Mouse (Mus musculus): ENCODE measurements around the gene Dmpk.

The Dmpk gene

DNA sequence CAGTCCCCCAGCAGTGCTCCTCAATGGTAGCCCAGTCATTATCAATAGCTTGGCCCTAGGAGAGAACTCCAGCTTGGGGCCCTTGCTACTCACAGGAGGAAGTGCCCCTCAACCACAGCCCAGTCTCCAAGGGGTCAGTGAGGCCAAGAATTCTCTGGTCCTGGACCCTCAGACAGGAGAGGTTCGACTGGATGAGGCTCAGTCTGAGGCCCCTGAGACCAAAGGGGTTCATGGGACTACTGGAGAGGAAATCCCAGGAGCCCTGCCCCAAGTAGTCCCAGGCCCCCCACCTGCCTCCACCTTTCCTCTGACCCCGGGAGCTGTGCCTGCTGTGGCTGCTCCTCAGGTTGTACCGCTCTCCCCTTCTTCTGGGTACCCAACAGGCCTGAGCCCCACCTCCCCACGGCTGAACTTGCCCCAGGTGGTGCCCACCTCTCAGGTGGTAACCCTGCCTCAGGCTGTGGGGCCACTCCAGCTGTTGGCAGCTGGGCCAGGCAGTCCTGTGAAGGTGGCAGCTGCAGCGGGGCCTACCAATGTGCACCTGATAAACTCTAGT is 12.8 kb downstream of the Dmpk start:
- DNase-seq (ENCODE audit: low spot score), result no peak

DNA sequence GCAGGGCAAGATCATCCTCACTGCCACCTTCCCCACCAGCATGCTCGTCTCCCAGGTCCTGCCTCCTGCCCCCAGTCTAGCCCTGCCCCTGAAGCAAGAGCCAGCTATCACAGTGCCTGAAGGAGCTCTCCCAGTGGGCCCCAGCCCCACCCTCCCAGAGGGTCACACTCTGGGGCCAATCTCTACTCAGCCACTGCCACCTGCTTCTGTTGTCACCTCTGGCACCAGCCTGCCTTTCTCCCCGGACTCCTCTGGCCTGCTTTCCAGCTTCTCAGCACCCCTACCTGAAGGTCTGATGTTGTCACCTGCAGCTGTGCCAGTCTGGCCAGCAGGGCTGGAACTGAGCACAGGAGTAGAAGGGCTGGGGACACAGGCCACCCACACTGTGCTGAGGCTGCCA is 13.6 kb downstream of the Dmpk start:
- DNase-seq (ENCODE audit: low spot score), result no peak

DNA sequence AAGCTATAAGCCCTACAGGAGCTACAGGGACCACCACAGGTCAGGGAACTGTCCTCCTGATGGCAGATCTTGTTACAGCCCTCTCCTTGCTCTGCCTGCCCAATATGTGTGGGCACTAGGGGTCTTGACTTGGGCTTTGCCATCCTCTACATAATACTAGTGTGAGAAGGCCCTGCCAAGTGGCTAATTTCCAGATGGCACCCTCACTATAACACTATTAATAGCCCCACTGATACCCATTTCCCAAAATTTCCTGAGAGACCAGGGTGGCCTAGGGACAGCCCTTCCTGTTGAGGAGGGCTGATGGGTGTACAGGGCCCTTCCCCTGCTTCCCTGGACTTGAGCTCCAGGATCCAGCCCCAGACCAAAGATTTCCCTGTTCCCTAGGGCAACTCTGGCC is 14.2 kb downstream of the Dmpk start:
- DNase-seq (ENCODE audit: low spot score), result no peak

DNA sequence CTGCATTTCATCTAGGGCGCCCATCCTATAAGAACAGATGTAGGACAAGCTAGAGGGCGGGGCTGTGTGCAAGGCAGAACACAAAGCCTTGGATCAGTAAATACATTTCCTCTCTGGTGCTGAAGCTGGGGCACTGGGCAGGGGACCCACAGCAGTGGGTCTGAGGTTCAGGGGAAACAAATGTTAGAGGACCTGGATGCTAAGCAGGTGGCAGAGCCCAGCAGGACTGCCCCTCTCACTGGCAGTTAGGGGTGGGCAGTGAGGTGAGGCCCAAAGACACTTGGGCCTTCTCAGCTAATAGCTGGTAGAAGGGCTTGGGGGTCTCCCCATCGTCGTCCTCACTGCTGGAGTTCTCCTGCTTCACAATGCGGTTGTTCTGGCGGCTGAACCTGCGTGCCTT is 15.2 kb downstream of the Dmpk start:
- DNase-seq (ENCODE audit: low spot score), result no peak

DNA sequence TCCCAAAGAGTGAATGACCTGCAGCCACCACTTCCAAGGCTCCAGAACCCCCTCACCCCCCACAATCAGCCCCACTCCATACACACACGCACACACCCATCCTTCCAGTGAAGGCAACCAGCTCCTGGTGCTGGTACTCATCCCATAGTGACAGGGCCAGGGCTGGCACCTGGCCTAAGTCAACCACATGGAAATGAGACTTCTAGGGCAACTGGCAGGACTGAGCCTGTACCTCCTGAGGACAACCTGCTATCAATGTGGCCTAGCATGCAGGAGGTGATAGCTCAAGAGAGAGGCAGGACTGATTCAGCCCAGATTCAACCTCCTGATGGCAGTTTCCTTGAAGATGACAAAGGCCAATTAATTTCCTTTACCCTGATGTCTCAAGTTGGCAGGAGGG is 16.6 kb downstream of the Dmpk start:
- no peak for DNase-seq (ENCODE audit: low spot score)

DNA sequence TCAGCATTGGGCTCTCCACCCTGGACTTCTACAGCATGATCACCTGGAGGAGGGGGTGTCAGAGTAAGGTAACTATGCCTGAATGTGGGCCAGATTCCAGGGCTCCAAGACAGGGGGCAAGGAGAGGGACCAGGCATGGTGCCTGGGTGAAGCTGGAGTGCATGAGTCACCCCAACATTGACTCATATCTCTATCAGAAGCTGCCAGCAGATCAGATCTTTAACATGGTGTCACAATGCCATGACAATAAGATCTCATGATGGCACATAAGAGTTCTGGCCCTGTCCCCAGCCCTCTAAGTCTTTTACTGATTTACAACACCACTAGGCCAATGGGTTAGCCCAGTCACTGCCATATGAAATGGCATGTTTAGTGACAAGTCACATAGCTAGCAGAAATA is 20.1 kb downstream of the Dmpk start:
- DNase-seq (ENCODE audit: low spot score), result no peak

DNA sequence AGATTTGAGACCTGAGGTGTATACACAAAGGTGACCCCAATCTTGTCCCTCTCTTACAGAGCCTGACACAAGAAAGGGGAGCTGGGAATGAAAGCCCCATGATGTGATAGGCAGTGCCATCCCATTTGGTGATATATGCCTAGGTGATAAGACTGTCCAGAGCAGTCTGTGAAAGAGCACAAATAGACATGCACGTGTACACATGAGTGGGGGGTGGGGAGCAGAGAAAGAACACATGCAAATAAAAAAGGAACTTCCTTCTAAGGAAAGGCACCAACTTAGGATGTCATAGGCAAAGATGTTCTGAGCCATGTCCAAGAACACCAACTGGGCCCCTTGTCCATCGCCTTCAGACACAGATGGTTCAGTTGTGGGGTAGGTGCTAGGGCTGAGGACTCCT is 20.8 kb downstream of the Dmpk start:
- DNase-seq (ENCODE audit: low spot score), result no peak

DNA sequence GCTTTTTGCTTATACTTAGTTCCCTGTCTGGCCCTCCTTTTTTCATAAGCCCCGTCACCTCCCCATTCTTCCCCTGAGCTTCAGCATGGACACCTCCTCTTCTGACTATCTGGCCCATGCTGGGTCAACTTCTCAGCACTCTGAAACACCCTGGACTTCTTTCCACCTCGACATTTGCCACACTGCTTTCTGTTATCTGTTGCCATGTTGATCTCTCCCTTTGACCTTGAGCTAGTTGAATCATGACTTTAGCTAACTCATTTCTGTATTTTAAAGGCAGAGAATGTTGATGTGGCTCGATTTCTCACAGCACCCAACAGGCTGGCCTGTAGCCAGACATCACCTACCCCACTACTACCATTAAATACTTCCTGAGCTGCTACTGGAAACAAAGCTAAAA is 23.8 kb downstream of the Dmpk start:
- DNase-seq (ENCODE audit: low spot score), result no peak

DNA sequence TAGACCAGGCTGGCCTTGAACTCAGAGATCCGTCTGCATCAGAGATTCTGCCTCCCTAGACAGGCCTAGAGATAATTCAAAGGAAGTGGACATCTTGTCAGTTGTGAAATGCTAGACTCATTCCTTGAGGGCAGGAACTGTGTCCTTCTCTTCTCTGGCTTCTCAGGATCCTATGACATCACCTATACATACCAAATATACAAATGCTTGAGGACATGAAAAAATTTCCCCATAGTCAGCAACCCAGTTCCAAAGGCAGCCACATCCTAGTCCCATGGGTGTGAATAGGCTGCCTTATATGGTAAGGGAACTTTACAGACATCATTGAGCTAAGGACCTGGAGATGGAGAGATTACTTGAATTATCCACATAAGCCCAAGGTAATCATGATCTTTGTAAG is 25.9 kb downstream of the Dmpk start:
- DNase-seq (ENCODE audit: low spot score), result no peak

DNA sequence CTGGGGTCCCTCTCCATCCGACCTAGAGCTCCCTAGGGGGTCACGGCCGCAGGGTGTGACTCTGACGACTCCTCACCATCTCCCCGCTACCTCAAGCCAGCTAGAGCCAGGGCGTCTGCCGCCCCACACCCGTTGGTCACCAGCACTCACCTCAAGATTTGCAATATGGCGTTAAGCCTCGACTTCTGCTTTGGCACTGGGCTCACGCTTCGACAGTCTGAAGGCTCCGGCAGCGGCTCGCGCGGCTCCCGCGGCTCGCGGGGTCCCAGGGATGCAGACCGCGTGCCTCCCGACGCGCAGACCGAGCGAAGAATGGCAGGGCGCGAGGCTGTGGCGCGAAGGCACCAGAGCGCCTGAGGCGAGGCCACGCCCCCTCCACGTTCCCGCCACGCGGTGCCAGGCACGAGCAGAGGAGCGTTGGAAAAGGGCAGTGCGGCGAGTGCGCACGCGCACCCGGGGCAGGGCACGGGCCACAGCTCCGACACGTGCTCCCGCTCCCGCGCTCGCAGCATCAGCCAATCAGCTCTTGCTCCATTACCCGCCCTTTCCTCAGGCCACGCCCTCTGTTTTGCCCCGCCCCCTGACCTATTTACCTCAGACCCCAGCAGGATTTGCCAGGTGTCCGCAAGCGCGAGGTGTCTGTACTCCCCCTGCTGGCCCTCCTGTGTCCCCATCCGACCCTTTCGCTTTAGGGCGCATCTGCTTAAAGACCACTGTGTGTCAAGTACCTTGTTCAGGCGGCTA is 34.6 kb downstream of the Dmpk start, which contains the start of gene Gm4969:
Gm4969 (minus strand) TSS at position 341 of the 744 bp plus-strand sequence.
- no peak for DNase-seq (ENCODE audit: low spot score)

DNA sequence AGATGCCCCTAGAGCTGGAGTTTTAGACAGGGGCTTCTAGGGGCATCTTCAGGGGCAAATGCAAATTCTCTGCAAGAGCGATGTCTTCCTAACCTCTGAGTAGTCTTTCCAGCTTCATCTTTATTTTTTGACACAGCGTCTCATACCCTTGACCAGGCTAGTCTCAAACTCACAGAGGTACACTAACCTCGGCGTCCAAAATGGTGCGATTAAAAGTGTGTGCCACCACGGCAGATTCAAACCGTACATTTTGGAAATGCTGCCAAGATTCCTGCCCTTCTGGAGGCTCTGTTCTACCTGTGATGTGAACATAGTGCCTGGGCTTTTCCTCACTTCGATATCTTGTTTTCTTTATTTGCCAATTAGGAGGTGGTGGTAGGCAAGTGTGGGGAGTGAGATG is 35.4 kb downstream of the Dmpk start:
- no peak for DNase-seq (ENCODE audit: low spot score)

DNA sequence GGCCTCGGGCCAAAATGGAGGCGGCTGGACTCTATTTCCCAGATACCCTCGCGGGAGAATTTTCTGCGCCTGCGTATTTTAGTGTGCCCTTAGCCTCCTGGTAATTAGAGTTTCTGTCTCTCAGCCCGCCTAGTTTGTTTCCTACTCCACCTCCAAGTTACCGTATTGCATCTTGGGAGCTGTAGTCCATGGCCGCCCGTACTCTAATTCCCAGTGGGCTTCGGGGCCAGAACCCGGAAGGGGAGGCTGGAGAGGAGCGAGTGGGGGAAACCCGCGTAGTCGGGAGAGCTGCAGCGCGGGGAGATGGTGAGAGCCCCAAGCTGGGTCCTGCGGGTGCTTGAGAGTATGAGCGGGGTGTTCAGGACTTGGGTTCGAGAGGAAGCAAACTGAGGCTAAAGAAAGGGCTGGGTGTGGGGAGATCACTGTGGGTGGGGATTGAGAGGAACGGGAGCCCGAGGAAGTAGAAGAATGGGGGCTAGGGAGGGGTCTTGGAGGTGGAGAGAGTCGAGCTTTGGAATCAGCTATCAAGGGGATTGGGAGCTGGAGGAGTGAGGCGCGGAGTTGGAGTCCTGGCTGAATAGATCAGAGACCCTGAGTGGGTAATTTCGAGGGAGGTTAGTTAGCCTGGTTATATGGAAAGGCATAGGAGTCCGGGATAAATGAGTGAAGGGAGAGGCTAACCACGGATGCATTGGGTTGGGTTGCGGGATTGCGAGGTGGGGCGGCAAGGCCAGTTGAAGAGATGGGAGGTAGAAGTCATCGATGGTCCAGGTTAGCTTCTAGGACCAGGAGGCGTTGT is 36.2 kb downstream of the Dmpk start, which contains the start of gene Fbxo46:
Fbxo46 (plus strand) TSS at position 229 of the 799 bp plus-strand sequence.
- peak; percentile 97 for DNase-seq (ENCODE audit: low spot score)

DNA sequence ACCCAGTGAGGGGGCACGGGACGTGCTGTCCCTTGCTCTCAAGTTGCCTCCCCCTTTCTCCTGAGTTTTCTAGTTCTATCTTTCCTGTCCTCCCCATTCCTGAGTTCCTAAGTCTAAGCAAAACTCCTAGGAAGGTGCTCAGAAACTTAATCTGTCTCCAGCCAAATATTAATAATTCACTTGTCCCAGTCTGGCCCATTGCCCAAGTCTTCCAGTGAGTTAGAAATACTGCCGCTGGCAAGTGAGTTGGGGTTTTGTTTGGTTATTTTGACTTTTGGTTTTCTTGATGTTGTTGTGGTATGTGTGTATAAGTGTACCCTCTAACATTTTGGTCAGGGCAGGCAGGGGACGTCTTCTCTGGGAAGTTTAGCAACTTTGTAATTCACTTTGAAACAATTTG is 38.0 kb downstream of the Dmpk start:
- DNase-seq (ENCODE audit: low spot score), result no peak

DNA sequence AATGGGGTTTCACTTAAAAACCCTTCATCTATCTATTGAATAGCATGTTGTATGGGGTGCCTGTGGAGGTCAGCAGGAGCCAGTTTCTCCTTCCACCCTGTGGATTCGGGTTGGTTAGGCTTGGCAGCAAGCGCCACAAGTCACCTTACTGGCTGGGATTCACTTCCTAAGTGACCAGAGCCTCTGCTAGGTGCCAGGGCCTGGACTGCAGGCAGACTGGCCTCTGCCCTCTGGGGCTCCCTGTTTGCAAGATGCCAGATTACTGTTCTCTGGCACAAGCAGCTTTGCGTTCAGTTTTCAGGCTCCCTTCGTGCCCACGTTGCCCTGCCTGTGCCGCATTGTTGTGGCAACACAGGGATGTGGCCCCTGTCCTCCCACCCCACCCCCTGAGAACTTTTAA is 41.1 kb downstream of the Dmpk start:
- DNase-seq (ENCODE audit: low spot score), result no peak

DNA sequence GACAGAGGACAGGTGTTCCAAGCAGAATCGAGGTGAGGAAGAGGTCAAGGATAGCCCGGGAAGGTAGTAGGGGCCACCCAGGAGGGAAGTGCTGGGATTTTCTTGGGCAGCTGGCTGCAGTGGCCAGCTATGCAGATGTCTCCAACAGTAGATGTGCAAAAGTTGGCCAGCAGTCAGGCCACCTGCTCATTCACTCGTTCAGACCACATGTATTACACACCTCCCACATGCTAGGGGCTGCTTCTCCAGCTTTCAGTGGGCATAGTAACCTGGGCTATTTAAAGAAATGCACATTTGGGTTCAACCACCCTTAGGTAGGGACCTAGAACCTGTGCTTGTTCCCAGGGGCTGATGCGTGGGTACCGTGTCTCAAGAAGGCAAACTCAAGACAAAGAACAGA is 44.1 kb downstream of the Dmpk start:
- DNase-seq (ENCODE audit: low spot score), result no peak

DNA sequence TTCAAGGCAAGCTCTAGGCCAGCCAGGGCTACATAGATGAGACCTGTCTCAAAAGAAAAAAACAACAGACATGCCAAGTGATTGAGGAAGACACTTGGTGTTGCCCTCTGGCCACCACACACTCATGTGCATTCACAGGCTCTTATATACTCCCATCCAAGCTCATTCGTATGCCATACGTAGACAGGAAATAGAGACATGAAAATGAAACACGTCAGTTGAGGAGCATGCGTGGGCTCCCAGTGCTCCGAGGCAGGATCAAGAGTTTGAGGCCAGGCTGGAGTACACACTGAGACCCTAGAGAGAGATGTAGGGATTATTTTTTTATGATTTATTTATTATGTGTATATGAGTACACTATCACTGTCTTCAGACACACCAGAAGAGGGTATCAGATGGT is 45.7 kb downstream of the Dmpk start:
- DNase-seq (ENCODE audit: low spot score), result no peak

DNA sequence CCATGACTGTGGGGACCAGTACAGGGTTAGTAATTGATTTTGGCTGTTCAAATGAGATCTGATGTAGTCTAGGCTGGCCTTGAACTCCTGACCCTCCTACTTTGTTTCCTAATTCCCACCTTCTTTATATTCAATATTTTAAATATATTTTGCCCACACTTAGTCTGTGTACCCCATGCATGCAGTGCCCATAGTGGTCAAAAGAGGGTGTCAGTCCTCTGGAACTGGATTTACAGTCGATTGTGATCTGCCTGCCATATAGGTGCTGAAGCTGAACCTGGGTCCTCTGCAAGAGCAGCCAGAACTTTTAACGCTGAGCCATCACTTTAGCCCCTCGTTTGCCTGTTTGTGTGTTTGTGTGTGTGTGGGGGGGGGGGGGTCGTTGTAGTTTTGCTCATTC is 47.0 kb downstream of the Dmpk start:
- no peak for DNase-seq (ENCODE audit: low spot score)

DNA sequence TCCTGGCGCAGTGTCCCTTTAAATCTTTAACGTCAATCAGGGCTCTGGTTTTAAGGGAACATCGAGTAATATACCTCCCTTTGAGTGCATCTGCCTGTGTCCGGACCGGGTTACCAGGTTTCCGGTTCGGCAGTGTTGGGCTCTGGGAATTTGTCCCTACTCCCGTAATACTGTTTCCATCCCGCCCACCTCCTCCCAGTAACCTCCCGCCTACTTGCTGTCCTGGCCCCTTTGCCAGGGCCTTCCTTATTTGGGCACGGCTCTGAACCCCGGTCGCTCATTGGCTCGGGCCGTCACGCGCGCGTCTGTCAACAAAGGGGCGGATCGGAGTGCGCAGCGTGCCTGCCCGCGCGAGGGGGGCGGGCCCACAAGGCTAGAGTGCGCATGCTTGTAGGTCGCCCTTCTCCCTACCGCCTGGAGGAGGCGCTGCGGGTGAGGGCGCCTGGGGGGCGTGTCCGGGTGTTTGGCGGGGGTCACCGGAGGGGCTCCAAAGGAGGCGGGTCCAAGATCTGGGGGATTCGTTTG is 47.7 kb downstream of the Dmpk start:
- peak; percentile 96 for DNase-seq (ENCODE audit: low spot score)

DNA sequence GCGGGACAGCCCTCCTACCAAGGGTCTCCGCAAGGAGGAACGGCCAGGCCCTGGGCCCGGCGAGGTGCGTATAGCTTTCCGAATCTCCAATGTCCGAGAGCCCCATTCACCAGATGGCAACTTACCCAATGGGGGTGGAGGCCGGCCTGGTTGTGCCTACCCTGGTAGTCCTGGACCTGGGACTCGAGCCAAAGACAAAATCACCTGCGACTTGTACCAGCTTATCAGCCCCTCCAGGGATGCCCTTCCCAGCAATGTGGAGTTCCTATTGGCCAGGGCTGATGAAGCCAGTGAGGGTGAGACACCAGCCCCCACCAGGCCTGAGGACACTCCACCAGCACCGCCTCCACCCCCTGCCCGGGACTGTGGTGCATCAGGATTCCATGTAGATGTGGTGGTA is 52.5 kb downstream of the Dmpk start:
- DNase-seq (ENCODE audit: low spot score), result no peak

DNA sequence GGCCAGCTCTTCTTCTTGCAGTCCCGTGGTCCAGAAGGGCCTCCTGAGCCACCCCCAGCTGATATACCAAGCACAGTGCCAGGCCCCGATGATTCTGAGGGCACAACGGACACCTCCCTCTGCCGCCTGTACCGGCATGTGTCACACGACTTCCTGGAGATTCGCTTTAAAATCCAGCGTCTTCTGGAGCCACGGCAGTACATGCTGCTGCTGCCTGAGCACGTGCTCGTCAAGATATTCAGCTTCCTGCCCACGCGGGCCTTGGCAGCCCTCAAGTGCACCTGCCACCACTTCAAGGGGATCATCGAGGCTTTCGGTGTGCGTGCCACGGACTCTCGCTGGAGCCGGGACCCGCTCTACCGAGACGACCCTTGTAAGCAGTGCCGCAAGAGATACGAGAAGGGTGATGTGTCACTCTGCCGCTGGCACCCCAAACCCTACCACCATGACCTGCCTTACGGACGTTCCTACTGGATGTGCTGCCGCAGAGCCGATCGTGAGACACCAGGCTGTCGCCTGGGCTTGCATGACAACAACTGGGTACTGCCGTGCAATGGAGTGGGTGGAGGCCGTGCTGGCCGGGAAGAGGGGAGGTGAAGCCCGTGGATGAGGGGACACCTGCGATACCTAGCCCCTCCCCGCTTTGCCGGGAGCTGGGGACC is 53.2 kb downstream of the Dmpk start:
- DNase-seq (ENCODE audit: low spot score), result no peak

DNA sequence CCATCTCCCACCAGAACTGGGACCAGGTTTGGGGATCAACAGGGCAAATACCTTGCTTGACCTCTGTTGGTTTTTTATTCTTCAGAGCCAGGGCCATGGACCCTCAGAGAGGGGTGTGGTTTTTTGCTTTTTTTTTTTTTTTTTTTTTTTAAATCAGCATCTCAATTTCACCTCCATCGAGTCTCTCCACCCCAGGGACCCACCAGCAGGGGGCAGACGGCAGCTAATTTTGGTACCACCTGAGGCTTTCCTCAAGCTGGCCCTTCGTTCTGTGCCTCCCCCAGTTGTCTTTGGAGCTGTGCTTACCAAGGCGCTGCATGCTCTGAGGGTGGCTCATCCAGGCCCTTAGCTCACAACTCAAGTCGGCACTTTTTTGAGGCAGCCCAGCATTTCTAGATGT is 53.7 kb downstream of the Dmpk start:
- DNase-seq (ENCODE audit: low spot score), result peak; percentile 46
